Mouse (Mus musculus): ENCODE data around the gene Gm35549. TPM values are rescaled to one million over a fixed set of nuclear protein-coding genes. Genes with fewer than 3 reads are reported as not detected.
A peak's percentile ranks its signal among the peaks of the same experiment; 100 is the strongest.

Gene Gm35549
- polyA plus RNA-seq (2015; fragmentation: Nextera tagmentation; extraction: Ambion mirVana): 0.43 TPM in 1 of 2 replicates, not detected in the other

GRCm38 (mm10) chr9:122843760-122844159 lies at the start of gene Gm35549:
Gene Gm35549 (minus strand): TSS chr9:122844035.
- H3K27ac ChIP-seq: no peak within 1 kb of the TSS
- no peak for ATAC-seq
- H3K4me2 ChIP-seq: no peak within 1 kb of the TSS
- H3K4me3 ChIP-seq: no peak within 1 kb of the TSS
- H3K36me3 ChIP-seq (ENCODE audit: poor library complexity, severe bottlenecking): peaks cover 6% of the 10 kb centered on the region
- whole genome bisulfite sequencing: 91% methylated on average over 3 of the region's 3 CpGs
- 0 out of 2 replicates have a peak, but pooled peaks cover 3% of the 10 kb centered on the region for H3K9me3 ChIP-seq (replicated peaks)
- H3K4me1 ChIP-seq: peaks cover 8% of the 10 kb centered on the region
- H3K27me3 ChIP-seq: no peaks in the 10 kb centered on the region
- no peak within 1 kb of the TSS for H3K9ac ChIP-seq

DNA sequence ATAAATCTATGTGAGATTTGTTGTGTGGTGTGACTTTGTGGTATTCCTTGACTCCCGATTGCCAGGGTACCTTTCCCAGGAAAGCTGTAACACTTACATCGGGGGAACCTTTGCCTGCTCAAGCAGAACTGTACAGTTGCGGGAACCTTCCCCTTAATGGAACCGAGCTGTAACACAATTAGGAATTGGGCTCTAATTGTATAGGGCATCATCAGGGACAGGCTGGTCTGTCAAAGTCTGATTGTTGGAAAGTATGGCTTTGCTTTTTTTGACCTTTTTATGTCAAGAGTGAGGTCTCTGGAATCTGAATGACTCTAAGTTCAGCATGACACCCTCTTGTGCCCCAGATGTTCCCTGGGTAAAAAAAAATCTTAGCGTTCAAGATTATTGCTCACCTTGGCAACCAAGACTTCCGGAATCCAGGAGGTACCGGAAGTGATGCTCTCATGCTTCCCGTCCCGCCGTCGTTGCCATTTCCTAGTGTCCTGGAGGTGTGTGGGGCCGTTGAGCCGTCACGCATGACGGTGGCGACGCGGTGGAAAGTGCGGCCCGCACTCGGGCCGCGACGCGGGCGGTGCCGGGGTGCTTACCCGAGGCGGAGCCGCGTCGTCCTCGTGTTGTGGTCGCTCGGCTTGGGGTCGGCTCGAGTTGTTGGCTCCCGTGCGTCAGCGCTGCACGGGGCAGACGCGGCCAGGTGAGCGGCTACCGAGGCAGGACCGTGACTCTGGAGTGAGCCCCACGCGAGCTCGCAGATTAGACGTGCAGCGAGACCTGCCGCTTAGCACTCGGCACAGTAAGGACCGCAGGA lies 42.7 kb upstream of the Gm35549 start:
- H3K27ac ChIP-seq: no peak overlapping the region
- no peaks in the 10 kb centered on the region for H3K9me3 ChIP-seq (replicated peaks)
- no peaks in the 10 kb centered on the region for H3K27me3 ChIP-seq
- peak; percentile 95 for ATAC-seq
- H3K4me3 ChIP-seq: peak overlapping the region; percentile 53
- H3K36me3 ChIP-seq (ENCODE audit: poor library complexity, severe bottlenecking): peaks cover 10% of the 10 kb centered on the region
- peaks cover 14% of the 10 kb centered on the region for H3K4me1 ChIP-seq
- peak overlapping the region; percentile 88 for H3K4me2 ChIP-seq
- H3K9ac ChIP-seq: peak overlapping the region; percentile 77
- WGBS: 6% methylated on average over 54 of the region's 54 CpGs

DNA sequence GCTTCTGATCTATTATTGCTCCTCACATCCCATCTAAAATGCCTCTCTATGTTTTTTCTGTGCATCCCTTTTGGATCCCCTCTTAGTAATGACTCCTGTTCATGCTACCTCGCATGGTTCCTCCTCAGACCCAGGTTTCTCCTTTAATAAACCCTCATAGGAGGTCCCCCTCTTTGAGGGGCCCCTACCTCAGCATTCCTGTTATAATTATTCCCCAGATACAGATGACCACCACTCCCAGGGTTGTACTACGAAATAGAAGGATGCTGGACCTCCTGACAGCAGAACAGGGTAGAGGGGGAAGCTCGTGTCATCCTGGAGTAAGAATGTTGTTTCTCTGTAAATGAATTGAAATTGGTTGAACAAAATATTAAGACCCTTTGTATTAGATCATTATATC lies 41.5 kb upstream of the Gm35549 start, which contains the start of gene Zkscan7:
Zkscan7 (plus strand) TSS at position 301 of the 400 bp plus-strand sequence.
- Histone ChIP-seq H3K27me3 (no peaks in the 10 kb centered on the region), H3K4me3 (peak within 1 kb of the TSS; percentile 53), H3K9ac (no peak within 1 kb of the TSS), H3K4me2 (peak within 1 kb of the TSS; percentile 88), H3K36me3 (ENCODE audit: poor library complexity, severe bottlenecking) (peaks cover 4% of the 10 kb centered on the region; the same call in 1 of the 2 replicates), H3K4me1 (peaks cover 14% of the 10 kb centered on the region), H3K27ac (no peak within 1 kb of the TSS), H3K9me3 (replicated peaks) (no peaks in the 10 kb centered on the region)
- ATAC-seq: no peak
- 91% methylated on average over 3 of the region's 3 CpGs for WGBS

DNA sequence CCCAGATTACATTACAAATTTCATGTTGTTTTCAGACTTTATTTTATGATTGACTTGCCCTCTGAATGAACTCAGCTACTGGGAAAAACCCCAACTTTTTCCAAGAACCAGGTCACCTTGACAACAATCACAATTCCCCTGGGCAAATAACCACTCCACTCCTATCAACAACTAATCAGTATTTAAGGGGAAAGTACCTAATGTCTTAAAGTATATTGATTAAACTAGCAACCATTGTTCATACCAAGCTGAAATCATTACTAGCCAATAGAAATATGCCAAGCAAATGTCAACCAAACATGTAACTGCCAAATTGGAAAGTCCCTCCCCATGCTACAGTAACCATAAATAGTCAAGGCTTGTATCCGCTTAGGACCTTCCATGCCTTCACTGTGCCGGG lies 31.3 kb upstream of the Gm35549 start:
- ATAC-seq: no peak
- Histone ChIP-seq H3K4me2 (no peak overlapping the region), H3K36me3 (ENCODE audit: poor library complexity, severe bottlenecking) (no peaks in the 10 kb centered on the region), H3K9ac (no peak overlapping the region), H3K4me1 (no peaks in the 10 kb centered on the region), H3K27ac (no peak overlapping the region), H3K27me3 (no peaks in the 10 kb centered on the region), H3K9me3 (replicated peaks) (no peaks in the 10 kb centered on the region), H3K4me3 (no peak overlapping the region)
- WGBS: 91% methylated on average over 2 of the region's 2 CpGs

- ATAC-seq: no peak
- Histone ChIP-seq H3K27ac (no peak overlapping the region), H3K4me3 (no peak overlapping the region), H3K27me3 (no peaks in the 10 kb centered on the region), H3K4me1 (no peaks in the 10 kb centered on the region), H3K9ac (no peak overlapping the region), H3K36me3 (ENCODE audit: poor library complexity, severe bottlenecking) (no peaks in the 10 kb centered on the region), H3K9me3 (replicated peaks) (no peaks in the 10 kb centered on the region), H3K4me2 (no peak overlapping the region)
- 77% methylated on average over 1 of the region's 1 CpGs for WGBS
Observed at GRCm38 (mm10) chr9:122874653-122875052, 30.8 kb upstream of the Gm35549 start.

DNA sequence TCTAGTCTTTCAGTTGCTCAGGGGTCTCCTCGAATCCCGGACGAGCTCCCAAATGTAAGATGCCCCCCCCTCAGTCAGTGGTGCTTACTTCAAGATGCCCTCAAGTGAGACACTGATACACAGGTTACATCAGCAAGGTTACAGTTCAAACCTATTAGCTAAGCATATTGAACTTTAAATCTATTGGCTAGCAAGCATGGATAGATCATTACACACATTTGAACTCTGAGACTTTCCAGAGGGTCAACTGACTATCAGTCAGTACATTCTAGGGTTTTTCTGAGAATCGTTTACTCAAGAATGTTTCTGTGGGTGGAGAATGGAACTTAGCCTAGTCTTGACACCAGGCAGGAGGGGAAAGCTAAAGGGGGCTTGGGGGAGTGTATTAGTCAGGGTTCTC lies 28.8 kb upstream of the Gm35549 start:
- H3K36me3 ChIP-seq (ENCODE audit: poor library complexity, severe bottlenecking): no peaks in the 10 kb centered on the region
- no peak overlapping the region for H3K4me3 ChIP-seq
- H3K4me2 ChIP-seq: no peak overlapping the region
- no peak overlapping the region for H3K9ac ChIP-seq
- H3K27me3 ChIP-seq: no peaks in the 10 kb centered on the region
- no peaks in the 10 kb centered on the region for H3K4me1 ChIP-seq
- H3K9me3 ChIP-seq (replicated peaks): no peaks in the 10 kb centered on the region
- no peak overlapping the region for H3K27ac ChIP-seq
- no peak for ATAC-seq
- 78% methylated on average over 4 of the region's 4 CpGs for WGBS

DNA sequence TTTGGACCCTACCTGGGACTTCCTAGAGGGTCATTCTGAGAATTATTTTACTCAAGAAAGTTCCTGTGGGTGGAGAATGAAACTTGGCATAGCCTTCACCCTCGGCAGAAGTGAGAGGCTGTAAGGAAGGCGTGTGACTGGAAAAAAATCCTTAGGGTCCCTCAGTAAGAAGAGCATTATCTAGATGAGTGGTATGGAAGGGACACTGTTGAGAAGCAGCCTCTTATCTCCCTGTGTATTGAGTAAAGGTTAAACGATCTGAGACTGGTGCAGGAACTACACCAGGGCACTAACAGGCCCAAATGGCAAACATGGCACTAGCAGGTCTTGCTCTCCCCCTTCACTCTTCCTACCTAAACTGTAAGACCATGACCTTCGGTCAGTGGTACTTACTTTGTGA lies 22.4 kb upstream of the Gm35549 start:
- H3K4me1 ChIP-seq: peaks cover 21% of the 10 kb centered on the region
- peak overlapping the region; percentile 71 for H3K4me2 ChIP-seq
- no peaks in the 10 kb centered on the region for H3K9me3 ChIP-seq (replicated peaks)
- H3K4me3 ChIP-seq: peak overlapping the region; percentile 91
- peak; percentile 28 for ATAC-seq
- WGBS: 89% methylated on average over 4 of the region's 4 CpGs
- peak overlapping the region; percentile 91; the same call in 1 of the 2 replicates for H3K9ac ChIP-seq
- 0 out of 2 replicates have a peak, but pooled peaks cover 2% of the 10 kb centered on the region for H3K27me3 ChIP-seq
- no peak overlapping the region for H3K27ac ChIP-seq
- H3K36me3 ChIP-seq (ENCODE audit: poor library complexity, severe bottlenecking): peaks cover 16% of the 10 kb centered on the region

DNA sequence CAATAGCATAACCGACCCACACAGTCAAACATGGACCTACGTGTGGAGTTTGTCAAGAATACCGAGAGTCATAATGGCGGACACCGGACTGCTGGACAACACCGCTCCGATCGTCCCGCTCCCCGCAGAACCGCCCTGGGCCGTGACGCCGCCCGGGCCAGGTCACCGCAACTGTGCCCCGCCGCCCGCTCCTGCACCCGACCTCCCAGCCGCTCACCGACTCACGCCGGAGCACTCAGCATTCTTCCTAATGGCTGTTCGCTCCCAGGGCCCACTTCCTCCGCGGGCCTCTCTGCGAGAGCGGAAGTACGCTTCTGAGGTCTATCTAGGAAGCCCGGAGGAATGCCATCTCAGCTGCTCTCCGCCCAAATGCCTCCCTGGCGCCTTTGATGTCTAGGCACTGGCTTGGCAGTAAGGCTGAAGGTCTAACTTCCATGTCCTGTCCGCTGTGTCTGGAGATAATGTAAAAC lies 21.9 kb upstream of the Gm35549 start, which contains the start of gene Zfp445:
Zfp445 (minus strand) TSS at position 310 of the 470 bp plus-strand sequence.
- ATAC-seq: peak; percentile 95
- WGBS: under 1% methylated on average over 30 of the region's 34 CpGs
- H3K4me2 ChIP-seq: peak within 1 kb of the TSS; percentile 71
- 0 out of 2 replicates have a peak, but pooled peaks cover 2% of the 10 kb centered on the region for H3K27me3 ChIP-seq
- peaks cover 21% of the 10 kb centered on the region for H3K4me1 ChIP-seq
- peaks cover 21% of the 10 kb centered on the region for H3K36me3 ChIP-seq (ENCODE audit: poor library complexity, severe bottlenecking)
- H3K4me3 ChIP-seq: peak within 1 kb of the TSS; percentile 91
- H3K9ac ChIP-seq: peak within 1 kb of the TSS; percentile 91
- 0 out of 2 replicates have a peak within 1 kb of the TSS, but pooled peaks have one; percentile 44 for H3K27ac ChIP-seq
- no peaks in the 10 kb centered on the region for H3K9me3 ChIP-seq (replicated peaks)

DNA sequence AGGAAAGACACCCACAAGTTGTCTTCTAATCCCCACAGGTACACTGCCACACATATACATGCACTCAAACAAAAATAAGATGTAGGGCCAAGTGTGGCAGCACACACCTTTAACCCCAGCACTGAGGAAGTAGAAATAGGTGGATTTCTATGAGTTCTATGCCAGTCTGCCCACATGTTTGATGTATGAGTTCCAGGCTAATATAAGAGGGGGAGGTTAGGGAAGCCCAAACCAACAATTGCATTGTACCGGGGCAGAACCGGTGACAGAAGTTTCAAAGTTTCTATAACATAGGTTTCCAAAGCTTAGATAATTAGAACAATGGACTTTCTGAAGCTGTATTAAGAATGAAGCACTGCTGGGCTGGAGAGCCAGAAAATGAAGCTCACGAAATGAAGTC lies 21.0 kb upstream of the Gm35549 start:
- Histone ChIP-seq H3K27me3 (0 out of 2 replicates have a peak, but pooled peaks cover 2% of the 10 kb centered on the region), H3K27ac (no peak overlapping the region), H3K4me1 (peaks cover 21% of the 10 kb centered on the region), H3K9me3 (replicated peaks) (peaks cover 7% of the 10 kb centered on the region), H3K4me2 (peak overlapping the region; percentile 71), H3K36me3 (ENCODE audit: poor library complexity, severe bottlenecking) (peaks cover 30% of the 10 kb centered on the region), H3K4me3 (peak overlapping the region; percentile 91), H3K9ac (peak overlapping the region; percentile 91)
- 68% methylated on average over 3 of the region's 3 CpGs for WGBS
- ATAC-seq: no peak

DNA sequence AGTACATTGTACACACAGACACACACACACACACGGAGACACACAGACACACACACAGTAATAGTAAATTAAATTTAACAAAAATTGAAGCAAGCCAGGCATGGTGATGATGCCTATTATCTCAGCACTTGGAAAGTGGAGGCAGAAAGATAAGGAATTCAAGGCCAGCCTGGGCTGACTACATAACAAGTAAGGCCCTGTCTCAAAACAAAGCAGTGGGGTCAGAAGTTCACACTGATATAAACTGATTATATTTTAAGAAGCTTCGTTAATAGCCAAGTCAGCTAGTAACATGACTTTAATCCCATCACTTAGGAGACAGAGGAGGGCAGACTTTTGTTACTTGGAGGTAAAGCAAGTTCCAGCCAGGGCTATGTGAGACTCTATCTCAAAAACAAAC lies 19.9 kb upstream of the Gm35549 start:
- Histone ChIP-seq H3K27me3 (0 out of 2 replicates have a peak, but pooled peaks cover 2% of the 10 kb centered on the region), H3K9ac (no peak overlapping the region)

DNA sequence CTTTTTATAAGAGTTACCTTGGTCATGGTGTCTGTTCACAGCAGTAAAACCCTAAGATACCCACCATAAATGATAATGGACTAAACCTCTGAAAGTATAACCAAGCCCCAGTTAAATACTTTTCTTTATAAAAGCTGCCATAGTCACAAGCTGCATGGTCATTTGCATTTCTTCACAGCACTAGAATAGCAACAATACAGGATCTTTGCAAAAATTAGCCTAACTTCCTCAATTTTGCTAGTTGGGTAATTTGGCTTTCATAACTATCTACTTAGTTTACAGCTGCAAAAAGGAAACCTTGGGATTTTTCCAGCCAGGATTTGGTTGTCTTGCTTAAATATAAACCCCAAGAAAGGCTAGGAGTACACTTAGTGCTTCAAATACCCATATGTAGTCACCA lies 16.9 kb upstream of the Gm35549 start:
- no peak overlapping the region for H3K4me3 ChIP-seq
- H3K36me3 ChIP-seq (ENCODE audit: poor library complexity, severe bottlenecking): peaks cover 68% of the 10 kb centered on the region
- no peak overlapping the region for H3K4me2 ChIP-seq
- ATAC-seq: no peak
- H3K9me3 ChIP-seq (replicated peaks): peaks cover 10% of the 10 kb centered on the region
- no peak overlapping the region for H3K9ac ChIP-seq
- H3K4me1 ChIP-seq: peaks cover 18% of the 10 kb centered on the region
- no peaks in the 10 kb centered on the region for H3K27me3 ChIP-seq
- no peak overlapping the region for H3K27ac ChIP-seq

More for the DNA sequence above, 19.9 kb upstream of the Gm35549 start:
- Histone ChIP-seq H3K27ac (no peak overlapping the region), H3K36me3 (ENCODE audit: poor library complexity, severe bottlenecking) (peaks cover 41% of the 10 kb centered on the region), H3K4me2 (no peak overlapping the region), H3K4me1 (peaks cover 21% of the 10 kb centered on the region), H3K9me3 (replicated peaks) (peaks cover 10% of the 10 kb centered on the region), H3K4me3 (no peak overlapping the region)
- 91% methylated on average over 2 of the region's 2 CpGs for WGBS
- no peak for ATAC-seq

DNA sequence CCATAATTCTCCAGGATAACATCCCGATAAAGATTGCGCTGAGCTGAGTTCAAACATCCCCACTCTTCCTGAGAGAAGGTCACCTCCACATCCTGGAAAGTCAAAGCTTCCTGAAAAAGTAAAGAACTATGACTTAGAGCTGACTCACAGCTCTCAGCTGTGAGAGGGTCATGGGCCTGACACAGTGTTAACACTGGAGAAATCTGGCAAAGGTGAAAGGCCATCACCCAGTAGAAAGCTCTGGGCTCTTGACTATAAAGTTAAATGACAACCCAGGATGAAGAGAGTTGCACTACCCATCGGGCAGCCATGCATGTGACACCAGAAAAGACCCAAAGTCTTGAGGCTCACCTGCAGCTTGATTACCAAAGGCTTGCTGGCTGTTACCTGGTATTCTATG lies 12.9 kb upstream of the Gm35549 start:
- H3K36me3 ChIP-seq (ENCODE audit: poor library complexity, severe bottlenecking): peaks cover 96% of the 10 kb centered on the region

More for the DNA sequence above, 12.9 kb upstream of the Gm35549 start:
- no peak for ATAC-seq
- Histone ChIP-seq H3K9me3 (replicated peaks) (peaks cover 10% of the 10 kb centered on the region), H3K4me2 (no peak overlapping the region), H3K27ac (no peak overlapping the region), H3K4me3 (no peak overlapping the region), H3K9ac (no peak overlapping the region), H3K27me3 (no peaks in the 10 kb centered on the region), H3K4me1 (no peaks in the 10 kb centered on the region)
- 97% methylated on average over 3 of the region's 3 CpGs for WGBS

Data from forebrain, embryonic 13.5 days (tissue).